Mouse (Mus musculus) megakaryocyte, adult 5-6 weeks (primary cell): ENCODE results near the gene Tapbp. TPM values are rescaled to one million over a fixed set of nuclear protein-coding genes. Genes with fewer than 3 reads are reported as not detected.
"Not testable (repeated sequence)": the region's sequence is repeated elsewhere in the genome, so short reads cannot be mapped to it uniquely, and the experiment has no call there.

Source experiments
- ATAC-seq: 2 replicates; pipeline ENCODE4 v1.8.0; 2016; ENCODE audit warnings: mild to moderate bottlenecking, inconsistent platforms; ENCODE audit not compliant: poor library complexity, severe bottlenecking
- total RNA-seq, 2 experiments: library from RNA; stranded (forward) in 1 of 2; stranded (reverse) in 1 of 2; fragments of 153-499, 151-499 nt in 1 of 2; fragments of 221-1000, 200-1000 nt in 1 of 2; gene quantifications; 2 replicates each; pipeline versions ENCODE4 v1.2.3 to v1.2.4; 2015 to 2017

The Tapbp gene
- 99.7 and 105 TPM in 2 replicates for total RNA-seq (2015)
- total RNA-seq (2017) = 88.9 and 93.3 TPM in 2 replicates

DNA sequence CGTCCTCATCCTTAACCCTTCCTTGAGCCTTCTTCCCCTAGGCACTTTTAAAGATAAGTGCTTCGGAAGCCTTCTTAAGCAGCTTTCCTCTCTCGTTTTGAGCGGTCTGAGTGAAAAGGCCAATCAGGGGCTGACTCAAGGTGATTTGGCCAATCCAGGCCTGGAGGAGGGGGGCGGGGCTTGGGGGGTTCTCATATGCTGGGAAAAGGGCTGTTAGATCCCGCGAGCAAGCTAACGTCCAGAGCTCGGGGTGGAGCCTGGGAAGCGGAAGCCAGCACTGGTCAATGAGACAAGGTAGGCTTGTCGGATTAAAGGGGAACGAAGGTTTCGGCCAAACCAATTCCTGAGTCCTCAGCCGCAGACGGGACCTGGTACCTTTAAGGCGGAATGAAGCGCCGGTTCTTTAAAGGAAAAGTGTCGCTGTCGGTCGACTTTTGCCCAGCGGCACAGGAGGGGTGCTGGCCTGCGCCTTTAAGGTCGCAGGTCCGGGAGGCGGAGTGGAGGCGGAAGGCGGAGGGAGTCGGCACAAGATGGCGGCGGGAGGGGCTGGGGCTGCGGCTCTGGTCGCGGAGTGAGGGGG, at the start of gene Tapbp, which contains the start of gene Zbtb22:
Tapbp (plus strand) TSS at position 229 of the 580 bp plus-strand sequence.
Zbtb22 (plus strand) TSS at position 234 of the 580 bp plus-strand sequence.
- ATAC-seq = peak; percentile 71

DNA sequence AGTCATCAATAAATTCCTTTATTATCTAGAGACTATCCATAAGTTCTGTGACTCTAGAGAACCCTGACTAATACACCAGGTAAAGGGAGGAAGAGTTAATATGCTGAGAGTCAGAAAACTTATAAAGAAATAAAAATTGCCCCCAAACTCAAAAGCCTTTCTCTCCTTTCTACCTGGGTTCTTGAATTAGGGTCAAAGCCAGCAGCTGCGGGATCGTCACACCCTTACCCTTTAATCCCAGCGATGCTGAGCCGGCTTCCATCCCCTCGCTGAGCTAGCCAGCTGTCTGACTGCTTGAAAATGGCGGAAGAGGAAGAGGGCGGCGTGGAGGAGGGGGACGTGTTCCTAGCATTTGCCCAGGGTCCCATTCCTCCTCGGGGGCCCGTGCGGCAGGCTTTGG, 42.2 kb upstream of the Tapbp start, which contains the start of gene Gm7029:
Gm7029 (plus strand) TSS at position 301 of the 400 bp plus-strand sequence.
- not testable (repeated sequence) for ATAC-seq

DNA sequence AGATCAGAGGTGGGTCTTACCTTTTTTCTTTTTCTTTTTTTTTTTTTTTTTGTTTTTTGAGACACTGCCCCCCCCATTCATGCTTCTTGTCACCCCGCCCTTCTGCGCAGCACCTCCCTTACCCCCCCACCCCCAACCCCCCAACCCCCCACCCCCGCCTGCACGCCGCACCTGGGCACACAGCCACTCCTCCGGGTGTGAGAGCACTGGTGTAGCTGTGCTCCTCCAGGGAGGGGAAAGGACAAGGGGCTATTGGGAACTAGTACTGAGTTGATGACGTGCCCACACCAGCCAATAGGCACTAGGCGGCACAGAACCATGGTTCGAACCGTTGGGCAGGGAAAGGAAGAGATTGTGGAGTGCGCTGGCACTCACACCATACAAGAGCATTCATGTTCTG, 41.3 kb upstream of the Tapbp start:
- no peak for ATAC-seq

DNA sequence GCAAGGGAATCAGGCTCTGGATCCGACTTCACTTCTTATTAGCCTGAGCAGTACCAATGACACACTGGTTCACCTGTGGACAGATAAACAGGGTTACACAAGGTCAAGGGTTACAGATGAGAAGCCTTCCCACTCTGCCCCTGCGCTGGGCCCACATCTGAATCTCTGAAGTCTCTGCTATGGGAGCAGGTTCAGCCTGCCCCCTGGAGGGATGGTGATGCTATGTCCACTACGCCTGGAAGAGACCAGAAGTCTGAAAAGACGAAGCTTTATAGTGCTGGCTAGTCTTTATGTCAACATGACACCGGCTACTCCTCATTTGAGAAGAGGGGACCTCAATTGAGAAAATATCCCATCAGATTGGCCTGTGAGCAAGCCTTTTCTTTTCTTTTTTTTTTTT, 39.9 kb upstream of the Tapbp start:
- not testable (repeated sequence) for ATAC-seq

DNA sequence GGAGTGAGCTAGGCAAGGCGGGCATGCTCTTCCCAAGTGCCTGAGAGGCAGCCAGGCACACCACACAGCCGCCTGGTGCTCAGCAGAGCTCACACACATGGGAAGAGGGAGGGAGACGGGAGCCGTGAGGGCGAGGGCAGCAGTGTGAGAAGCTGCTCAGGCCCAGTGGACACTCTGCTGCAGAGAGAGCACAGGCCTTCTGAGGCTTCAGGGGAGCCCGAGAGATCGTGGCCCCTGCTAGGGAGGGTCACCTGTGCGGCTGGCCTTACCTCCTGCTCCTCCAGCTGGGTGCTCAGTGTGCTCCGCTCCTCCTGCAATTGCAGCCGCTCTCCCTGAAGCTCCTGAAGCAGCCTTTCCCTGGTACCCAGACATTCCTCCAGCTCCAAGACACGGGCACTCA, 31.4 kb upstream of the Tapbp start:
- ATAC-seq = not testable (repeated sequence)

DNA sequence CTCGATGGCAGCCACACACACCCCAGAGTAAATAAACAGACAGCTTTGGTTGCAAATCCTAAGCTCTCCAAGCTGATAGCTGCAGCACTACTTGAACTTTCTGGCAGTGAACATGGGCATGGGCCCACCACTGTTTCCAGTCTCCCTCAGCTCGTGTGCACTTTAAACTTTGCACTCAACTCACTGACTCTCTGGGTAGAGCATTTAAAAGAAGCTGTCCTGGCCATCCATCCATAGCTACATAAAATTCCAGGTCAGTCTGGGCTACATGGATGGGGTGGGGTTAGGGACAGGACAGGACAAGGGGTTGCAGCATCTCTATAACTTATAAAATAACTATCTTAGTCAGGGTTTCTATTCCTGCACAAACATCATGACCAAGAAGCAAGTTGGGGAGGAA, 27.9 kb upstream of the Tapbp start:
- not testable (repeated sequence) for ATAC-seq

DNA sequence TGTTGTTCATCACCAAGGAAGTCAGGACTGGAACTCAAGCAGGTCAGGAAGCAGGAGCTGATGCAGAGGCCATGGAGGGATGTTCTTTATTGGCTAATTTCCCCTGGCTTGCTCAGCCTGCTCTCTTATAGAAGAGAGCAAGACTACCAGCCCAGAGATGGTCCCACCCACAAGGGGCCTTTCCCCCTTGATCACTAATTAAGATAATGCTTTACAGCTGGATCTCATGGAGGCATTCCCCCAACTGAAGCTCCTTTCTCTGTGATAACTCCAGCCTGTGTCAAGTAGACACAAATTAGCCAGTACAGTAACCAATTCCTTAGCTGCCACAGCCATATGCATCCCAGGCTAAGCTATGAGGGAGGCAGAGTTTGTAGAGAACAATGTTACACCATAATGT, 27.5 kb upstream of the Tapbp start:
- ATAC-seq = not testable (repeated sequence)

DNA sequence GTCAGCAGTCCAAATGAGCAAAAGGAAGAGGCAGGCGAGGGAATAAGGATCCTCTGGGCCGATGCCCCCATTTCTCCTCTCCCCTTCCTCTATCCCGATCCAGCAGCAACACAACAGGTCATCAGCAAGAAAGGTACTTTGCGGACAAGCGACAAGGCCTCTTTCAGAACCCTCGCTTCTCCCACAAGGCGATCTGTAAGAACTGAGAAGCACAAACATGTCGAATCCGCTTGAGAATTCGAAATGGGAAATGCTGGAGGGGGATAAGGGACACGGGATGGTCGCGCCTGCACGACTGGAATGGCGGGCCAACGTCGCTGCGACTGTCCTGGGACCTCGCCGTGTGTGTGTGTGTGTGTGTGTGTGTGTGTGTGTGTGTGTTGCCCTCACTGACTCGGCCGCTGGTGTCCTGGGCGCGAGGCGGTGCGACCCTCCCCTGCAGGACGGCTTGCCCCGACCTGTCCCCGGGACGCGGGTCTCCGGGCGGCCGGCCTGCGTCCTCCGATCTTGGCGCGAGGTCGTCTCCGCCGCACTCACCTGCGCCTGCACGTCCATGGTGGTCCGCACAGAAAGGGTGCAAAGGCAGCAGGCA, 25.7 kb upstream of the Tapbp start:
- not testable (repeated sequence) for ATAC-seq

DNA sequence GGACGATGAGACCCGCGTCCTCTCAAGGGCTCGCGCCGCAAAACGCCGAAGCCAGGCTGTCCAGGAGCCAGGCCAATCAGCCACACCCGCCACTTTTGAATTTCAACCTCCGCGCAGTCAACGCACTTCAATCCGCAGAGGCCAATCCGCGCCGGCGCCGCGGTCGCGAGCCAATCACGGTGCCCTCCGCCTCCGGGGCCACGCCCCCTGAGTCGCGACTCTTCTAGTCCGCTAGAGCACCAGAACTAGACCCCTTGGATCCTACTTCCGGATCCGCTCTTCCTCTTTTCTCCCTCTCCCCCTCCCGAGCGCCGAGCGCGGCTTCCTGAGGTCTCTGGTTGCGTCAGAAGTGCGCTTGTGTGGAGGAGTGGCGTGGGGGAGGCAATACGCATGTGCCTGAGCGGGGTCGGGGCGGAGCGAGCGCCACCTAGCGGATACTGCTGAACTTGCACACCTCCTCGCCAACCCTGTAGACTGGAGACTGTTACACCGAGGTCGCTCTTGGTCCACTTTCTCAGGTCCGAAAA, 25.1 kb upstream of the Tapbp start, which contains the start of gene Kifc1:
Kifc1 (minus strand) TSS at position 129 of the 527 bp plus-strand sequence.
- peak; percentile 99 for ATAC-seq

DNA sequence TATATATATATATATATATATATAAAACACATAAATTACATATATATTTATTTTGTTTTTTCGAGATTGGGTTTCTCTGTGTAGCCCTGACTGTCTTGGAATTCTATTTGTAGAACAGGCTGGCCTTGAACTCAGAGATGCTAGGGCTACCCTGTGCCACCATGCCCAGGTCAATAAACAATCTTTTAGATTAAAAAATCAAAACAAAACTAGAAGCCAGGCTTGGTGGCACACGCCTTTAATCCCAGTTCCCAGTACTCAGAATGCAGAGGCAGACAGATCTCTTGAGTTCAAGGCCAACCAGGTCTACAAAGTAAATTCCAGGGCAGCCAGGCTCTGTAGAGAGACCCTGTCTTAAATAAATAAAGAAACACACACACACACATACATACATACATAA, 24.3 kb upstream of the Tapbp start:
- ATAC-seq = no peak

DNA sequence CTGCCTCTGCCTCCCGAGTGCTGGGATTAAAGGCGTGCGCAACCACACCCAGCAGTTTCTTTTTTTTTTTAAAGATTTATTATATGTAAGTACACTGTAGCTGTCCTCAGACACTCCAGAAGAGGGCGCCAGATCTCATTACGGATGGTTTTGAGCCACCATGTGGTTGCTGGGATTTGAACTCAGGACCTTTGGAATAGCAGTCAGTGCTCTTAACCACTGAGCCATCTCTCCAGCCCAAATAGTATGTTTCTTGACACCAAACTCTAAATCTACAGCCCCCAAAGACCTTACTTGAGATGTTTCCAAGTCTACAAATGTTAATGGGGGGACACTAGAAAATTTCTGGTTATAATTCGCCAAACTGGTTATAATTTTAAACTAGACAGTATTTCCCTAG, 23.8 kb upstream of the Tapbp start:
- ATAC-seq = not testable (repeated sequence)

DNA sequence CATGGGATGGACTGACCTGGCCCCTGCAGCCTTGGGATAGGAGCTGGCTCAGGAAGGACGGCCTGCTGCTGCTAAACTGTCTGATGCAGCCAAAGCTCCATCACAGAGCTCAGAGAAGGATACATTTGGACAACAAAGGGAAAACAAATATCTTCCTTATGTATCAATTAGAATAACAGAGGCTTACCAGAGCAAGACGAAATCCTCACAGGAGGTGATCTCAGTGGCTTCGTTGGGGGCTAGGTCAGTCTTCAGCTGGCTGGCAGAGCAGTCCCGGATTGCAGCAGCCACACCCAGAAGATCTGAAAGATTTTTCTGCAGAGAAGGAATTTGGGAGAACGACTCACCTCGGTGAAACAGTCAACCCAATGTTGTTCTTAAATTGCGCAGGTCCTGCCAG, 23.3 kb upstream of the Tapbp start:
- no peak for ATAC-seq

DNA sequence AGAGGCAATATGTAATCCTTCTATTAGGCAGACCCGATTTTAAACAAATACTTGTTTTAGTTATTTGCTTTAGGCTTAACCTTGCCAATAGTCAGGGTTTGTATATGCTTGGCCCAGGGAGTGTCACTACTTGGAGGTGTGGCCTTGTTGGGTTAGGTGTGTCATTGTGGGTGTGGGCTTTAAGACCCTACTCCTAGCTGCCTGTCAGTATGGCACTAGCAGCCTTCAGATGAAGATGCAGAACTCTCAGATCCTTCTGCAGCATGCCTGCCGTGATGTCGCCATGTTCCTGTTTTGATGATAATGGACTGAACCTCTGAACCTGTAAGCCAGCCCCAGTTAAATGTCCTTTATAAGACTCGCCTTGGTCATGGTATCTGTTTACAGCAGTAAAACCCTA, 22.7 kb upstream of the Tapbp start:
- ATAC-seq = not testable (repeated sequence)

DNA sequence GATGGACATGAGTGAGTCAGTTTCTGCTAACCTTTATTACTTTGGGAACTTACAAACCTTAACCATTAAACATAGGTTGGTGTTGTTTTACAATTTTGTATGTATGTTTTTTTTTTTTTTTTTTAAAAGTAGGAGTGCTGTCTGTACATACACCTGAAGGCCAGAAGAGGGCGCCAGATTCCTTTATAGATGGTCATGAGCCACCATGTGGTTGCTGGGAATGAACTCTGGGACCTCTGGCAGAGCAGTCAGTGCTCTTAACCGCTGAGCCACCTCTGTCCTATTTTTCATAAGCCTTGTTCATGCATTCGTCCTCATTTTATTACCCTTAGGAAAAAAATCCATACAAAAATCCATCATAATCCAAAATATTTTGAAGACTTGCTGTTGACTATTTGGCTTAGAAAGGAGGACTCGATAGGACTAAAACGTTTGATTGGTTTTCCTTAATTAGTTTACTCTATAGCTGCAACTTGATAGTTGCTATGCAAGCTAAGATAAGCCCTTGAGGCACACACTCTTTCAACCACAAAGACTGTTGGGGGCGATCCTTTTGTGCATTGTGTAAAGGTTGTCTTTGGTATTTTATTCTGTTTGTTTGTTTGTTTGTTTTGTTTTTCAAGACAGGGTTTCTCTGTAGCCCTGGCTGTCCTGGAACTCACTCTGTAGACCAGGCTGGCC, 18.4 kb upstream of the Tapbp start:
- peak; percentile 59; the same call in 1 of the 2 replicates for ATAC-seq

DNA sequence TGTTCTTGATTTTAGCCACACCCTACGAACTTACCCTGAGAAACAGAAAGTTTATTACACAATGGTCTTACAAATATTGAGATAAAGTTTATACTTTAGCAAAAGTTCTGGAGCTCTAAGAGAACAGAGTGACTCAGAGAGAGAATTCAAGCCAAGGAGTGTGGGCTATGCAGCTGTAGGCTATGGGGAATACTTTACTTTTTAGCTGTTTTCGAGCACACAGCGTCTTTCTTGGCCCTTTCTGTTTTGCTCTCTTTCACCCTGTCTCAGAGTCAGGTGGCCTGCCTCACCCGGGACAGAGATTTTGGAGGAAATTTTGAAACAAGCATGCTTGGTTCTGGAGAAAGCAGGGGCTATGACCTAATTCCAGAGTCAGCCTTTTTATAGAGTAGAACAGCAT, 17.5 kb upstream of the Tapbp start:
- not testable (repeated sequence) for ATAC-seq

DNA sequence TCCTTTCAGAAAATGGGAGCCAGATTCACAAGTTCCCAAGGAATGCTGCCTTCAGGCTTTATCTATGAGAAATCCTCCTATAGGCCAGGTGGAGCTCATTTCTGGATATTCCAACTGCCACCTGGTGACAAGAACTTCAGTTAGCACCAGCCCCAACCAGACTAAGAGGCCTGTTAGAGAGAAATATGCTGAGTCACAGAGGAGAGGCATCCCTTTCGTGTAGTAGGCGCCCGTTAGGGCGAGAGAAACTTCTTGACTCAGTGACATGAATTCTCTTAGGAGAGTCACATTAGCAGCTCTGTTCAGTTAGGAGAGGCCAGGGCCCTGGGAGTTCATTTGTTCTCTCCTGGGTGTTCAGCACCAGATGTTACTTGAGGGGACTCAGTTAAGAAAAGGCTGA, 16.1 kb upstream of the Tapbp start:
- no peak for ATAC-seq

DNA sequence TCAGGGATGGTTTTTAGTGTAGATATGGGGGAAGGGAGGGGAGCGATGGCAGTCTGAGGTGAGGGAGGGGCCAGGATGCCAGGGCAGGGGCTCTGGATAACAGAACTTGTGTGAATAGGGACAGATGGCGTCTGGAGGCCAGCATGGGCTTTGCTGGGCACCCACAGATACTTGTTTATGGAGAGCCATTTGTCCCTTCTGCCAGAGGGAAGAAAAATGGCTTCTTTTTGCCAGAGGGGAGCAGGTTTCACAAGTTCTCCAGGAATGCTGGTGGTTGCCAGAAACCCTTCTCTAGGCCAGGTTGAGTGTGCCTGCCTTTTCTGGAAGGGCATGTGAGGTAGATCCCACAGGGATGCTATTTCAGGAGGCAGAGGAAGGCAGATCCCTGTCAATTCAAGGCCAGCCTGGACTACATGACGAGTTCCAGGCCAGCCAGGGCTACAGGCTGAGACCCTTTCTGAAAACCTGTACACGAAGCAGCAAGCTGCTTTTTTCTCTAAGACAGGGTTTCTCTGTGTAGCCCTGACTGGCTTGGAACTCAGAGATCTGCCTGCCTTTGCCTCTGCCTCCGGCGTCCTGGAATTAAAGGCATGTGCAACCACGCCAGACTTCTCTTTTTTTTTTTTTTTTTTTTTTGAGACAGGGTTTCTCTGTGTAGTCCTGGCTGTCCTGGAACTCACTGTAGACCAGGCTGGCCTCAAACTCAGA, 15.3 kb upstream of the Tapbp start:
- no peak for ATAC-seq

DNA sequence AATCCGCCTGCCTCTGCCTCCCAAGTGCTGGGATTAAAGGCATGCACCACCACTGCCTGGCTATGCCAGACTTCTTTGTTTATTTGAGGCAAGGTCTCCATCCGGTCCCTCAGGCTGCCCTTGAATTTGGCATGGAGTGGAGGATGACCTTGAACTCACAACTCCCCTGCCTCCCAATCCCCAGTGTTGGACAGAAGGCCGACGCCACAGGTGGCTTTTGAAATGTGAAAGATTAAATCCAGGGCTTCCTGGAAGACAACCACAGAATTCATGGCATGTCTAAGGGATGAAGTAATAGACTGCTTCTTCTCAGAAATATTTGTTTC, 14.7 kb upstream of the Tapbp start:
- ATAC-seq = no peak

DNA sequence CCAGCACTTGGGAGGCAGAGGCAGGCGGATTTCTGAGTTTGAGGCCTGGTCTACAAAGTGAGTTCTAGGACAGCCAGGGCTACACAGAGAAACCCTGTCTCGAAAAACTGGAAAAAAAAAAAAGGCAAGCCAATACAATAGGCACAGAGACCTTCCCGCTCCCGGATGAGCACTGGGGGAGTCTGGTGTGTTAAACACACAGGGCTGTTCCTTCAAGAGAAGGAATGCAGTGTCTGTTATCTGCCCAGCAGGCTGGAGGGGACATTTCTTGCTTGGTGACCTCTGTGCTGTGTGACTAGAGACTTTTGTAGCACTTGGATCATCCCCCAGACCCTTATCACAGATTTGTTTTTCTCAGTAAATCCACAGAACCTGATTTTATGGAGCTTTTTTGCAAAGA, 14.0 kb upstream of the Tapbp start:
- no peak for ATAC-seq

DNA sequence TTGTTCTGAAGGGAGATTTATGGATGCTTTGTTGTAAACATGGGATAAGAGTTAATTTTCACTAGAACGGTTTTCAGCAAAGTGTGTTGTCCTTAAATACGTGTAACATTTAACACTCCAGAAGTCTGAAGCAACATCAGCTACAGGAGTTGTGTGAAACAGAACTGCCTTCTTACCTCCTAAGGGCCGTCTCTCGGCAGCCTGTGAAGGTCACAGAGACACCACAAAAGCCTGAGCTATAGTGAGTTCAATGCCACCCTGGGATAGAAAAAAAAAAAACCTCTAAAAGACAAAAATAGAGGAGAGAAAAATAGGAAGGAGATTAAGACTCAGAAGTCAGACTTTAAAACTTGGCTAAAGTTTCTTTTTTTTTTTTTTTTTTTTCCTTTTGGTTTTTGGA, 13.6 kb upstream of the Tapbp start:
- no peak for ATAC-seq

DNA sequence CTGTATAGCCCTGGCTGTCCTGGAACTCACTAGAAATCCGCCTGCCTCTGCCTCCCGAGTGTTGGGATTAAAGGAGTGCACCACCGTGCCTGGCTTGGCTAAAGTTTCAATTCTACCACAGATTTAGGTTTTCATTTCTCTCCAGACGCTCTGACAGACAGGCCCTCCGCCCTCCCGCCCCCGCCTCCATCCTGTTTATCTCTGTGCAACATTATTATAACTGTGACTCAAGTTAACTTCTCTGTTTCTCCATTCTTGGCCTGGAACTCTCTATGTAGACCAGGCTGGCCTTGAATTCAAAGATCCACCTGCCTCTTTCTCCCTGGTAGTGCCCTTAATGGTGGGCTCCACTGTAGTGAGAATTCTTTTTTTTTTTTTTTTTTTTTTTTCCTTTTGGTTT, 13.2 kb upstream of the Tapbp start:
- no peak for ATAC-seq
